Mouse (Mus musculus): ENCODE measurements around the gene Hspb7. TPM values are rescaled to one million over a fixed set of nuclear protein-coding genes. Genes with fewer than 3 reads are reported as not detected.

The Hspb7 gene
- polyA plus RNA-seq, 1 experiment from 2014 or later, result 4.8 TPM

DNA sequence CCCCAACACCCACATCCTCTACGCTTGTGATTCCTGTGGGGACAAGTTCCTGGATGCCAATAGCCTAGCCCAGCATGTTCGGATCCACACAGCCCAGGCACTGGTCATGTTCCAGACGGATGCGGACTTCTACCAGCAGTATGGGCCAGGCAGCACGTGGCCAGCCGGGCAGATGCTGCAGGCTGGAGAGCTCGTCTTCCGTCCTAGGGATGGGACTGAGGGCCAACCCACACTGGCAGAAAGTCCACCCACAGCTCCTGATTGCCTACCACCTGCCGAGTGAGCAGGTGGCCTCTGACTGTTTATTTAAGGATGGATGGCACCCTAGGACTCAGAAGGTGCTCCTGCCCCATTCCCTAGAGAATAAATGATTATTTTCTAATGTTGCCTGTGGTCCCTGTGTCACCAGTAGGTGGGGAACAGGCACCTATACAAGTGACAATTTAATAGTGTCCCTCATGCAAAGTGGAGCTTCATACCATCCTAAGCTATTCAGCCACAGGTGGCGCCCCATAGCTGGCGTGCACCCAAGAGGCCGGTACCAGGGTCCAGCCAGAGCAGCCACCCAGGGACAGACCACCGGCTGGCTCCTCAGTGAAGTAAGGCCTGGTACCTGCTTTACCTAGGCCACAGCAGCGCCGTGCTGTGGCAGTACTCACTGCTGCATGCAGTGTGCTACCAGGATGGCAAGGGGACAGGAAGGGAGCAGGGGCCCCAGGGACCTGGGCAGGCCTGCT is 46.4 kb downstream of the Hspb7 start:
- WGBS, result 82% methylated on average over 15 of the region's 15 CpGs

DNA sequence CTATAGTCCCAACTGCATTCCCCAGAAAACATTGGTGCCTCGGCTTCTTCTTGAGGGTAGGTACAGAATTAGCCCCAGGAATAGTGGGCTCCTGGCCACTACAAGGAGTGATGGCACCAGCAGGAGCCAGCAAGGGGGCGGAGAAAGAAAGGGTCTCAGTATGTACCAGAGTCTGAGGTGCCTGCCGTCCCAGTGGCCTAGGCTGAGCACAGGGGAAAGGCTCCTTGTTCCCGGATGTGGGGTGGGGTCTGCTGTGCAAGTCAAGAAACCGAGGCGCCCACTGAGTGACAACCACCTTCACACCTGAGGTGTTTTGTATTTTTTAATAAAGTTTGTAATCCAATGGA is 47.0 kb downstream of the Hspb7 start:
- 81% methylated on average over 6 of the region's 6 CpGs for WGBS
- H3K27me3 ChIP-seq, result no peaks in the 10 kb centered on the region
- ATAC-seq (ENCODE audit: borderline replicate concordance, extremely low read depth, low FRiP score, low TSS enrichment), result no peak

More for the DNA sequence above, 46.4 kb downstream of the Hspb7 start:
- Histone ChIP-seq H3K4me1 (no peaks in the 10 kb centered on the region; the same call in 1 of the 2 replicates), H3K4me3 (no peak overlapping the region), H3K9me3 (no peaks in the 10 kb centered on the region), H3K4me2 (no peak overlapping the region), H3K27ac (no peak overlapping the region), H3K27me3 (no peaks in the 10 kb centered on the region), H3K36me3 (peaks cover 93% of the 10 kb centered on the region), H3K9ac (no peak overlapping the region)
- ATAC-seq (ENCODE audit: borderline replicate concordance, extremely low read depth, low FRiP score, low TSS enrichment), result no peak

DNA sequence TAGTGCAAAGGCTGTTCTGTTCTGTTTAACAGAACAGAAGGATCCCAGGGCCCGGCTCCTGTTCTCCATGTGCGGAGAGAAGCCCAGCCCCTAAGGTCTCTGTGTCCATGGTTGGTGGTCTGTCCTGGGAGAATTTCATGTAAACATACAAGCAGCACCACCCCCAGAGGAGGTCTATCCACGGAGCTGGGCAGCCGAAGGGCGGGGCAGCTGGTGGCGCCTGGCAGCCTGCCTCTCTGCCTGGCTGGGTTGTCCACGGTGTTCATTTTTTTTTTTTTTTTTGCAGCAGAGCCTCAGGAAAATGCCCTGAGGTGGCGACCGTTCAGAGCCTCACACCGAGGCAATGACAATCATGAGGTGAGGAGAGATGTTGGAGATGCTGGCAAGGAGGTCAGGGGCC is 48.0 kb downstream of the Hspb7 start:
- WGBS, result 37% methylated on average over 10 of the region's 10 CpGs
- ATAC-seq (ENCODE audit: borderline replicate concordance, extremely low read depth, low FRiP score, low TSS enrichment), result no peak
- Histone ChIP-seq H3K4me1 (no peaks in the 10 kb centered on the region; the same call in 1 of the 2 replicates), H3K36me3 (peaks cover 97% of the 10 kb centered on the region), H3K4me3 (no peak overlapping the region), H3K9me3 (no peaks in the 10 kb centered on the region), H3K27me3 (no peaks in the 10 kb centered on the region), H3K4me2 (no peak overlapping the region), H3K27ac (no peak overlapping the region), H3K9ac (no peak overlapping the region)

More for the DNA sequence above, 47.0 kb downstream of the Hspb7 start:
- H3K27ac ChIP-seq, result no peak overlapping the region
- H3K9me3 ChIP-seq, result no peaks in the 10 kb centered on the region
- no peaks in the 10 kb centered on the region; the same call in 1 of the 2 replicates for H3K4me1 ChIP-seq
- H3K36me3 ChIP-seq, result peaks cover 93% of the 10 kb centered on the region
- H3K9ac ChIP-seq, result no peak overlapping the region
- no peak overlapping the region for H3K4me2 ChIP-seq
- H3K4me3 ChIP-seq, result no peak overlapping the region

DNA sequence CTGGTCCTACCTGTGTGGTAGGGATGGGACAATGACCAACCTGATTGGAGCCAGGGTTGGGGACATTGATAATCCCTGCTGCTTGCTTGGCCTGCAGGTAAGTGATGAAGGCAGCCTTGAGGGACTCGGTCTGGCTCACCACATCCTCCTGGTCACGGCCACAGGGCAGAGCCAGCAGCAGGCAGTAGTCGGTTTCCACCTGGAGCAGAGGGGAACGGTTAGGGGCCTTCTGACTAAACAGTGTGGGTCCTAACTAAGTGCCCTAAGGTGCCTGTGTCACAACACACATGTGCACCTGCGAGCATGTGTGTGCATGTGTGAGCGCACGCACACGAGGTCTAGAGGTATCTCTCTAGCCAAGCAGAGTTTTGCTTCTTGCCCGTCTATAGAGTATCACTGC is 48.8 kb downstream of the Hspb7 start:
- WGBS, result 84% methylated on average over 9 of the region's 9 CpGs
- ATAC-seq (ENCODE audit: borderline replicate concordance, extremely low read depth, low FRiP score, low TSS enrichment), result no peak
- peaks cover 97% of the 10 kb centered on the region for H3K36me3 ChIP-seq

DNA sequence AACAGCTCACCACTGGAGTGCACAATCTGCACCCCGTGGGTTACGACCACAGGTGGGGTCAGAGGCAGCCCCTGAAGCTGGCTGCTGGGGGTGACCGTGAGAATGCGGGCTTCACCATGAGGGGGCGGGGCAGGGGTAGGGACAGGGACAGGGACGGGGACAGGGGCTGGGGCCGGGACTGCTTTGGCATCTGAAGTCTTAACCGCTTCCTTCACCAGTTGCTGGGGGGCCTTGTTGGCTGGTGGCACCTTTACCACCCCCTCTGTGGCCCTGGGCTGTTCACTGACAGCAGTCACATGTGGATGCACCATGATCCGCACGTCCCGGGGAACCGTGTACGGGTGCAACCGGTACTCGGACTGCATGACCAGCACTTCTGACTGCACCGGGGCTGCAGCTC is 50.9 kb downstream of the Hspb7 start:
- Histone ChIP-seq H3K27me3 (no peaks in the 10 kb centered on the region), H3K4me2 (no peak overlapping the region), H3K9me3 (no peaks in the 10 kb centered on the region), H3K36me3 (peaks cover 96% of the 10 kb centered on the region), H3K4me3 (no peak overlapping the region), H3K27ac (no peak overlapping the region), H3K4me1 (no peaks in the 10 kb centered on the region; the same call in 1 of the 2 replicates), H3K9ac (no peak overlapping the region)
- ATAC-seq (ENCODE audit: borderline replicate concordance, extremely low read depth, low FRiP score, low TSS enrichment), result no peak
- WGBS, result 99% methylated on average over 16 of the region's 16 CpGs

More for the DNA sequence above, 48.8 kb downstream of the Hspb7 start:
- no peaks in the 10 kb centered on the region for H3K9me3 ChIP-seq
- H3K4me3 ChIP-seq, result no peak overlapping the region
- no peaks in the 10 kb centered on the region for H3K27me3 ChIP-seq
- no peak overlapping the region for H3K4me2 ChIP-seq
- H3K9ac ChIP-seq, result no peak overlapping the region
- H3K27ac ChIP-seq, result no peak overlapping the region
- H3K4me1 ChIP-seq, result no peaks in the 10 kb centered on the region; the same call in 1 of the 2 replicates

DNA sequence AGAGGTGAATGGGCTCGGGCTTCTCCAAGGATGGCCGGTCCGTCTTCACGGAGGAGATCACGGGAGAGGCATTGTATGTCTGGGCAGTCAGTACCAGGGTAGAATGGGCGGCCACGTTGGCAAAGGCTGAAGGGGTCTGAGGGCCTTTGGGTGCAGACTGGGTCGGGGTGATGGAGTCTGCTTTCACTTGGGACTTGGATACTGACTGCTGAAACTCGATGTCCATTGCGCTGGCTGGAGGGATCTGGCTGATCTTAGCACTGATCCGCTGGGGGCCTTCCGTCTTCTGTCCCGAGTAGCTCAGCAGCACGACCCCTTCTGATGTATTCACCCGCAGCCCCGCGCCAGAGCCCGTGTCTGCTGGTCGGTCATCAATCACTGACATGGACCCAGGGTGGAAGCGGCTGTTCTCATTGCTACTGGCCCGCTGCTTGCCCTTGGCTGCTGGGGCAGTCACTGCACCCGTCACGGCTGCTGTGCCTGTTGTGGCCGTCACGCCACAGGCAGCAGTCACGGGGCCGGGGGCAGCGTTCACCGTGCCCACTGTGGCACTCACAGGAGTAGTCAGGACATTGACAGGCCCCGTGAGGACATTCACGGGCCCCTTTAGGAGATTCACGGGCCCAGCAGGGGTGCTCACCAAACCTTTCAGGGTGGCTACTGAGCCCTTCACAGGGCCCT is 52.2 kb downstream of the Hspb7 start:
- H3K9ac ChIP-seq, result no peak overlapping the region
- H3K4me3 ChIP-seq, result no peak overlapping the region
- H3K27ac ChIP-seq, result no peak overlapping the region
- no peak overlapping the region for H3K4me2 ChIP-seq
- no peaks in the 10 kb centered on the region for H3K9me3 ChIP-seq
- H3K36me3 ChIP-seq, result peaks cover 96% of the 10 kb centered on the region
- no peaks in the 10 kb centered on the region for H3K27me3 ChIP-seq
- WGBS, result 75% methylated on average over 32 of the region's 32 CpGs
- no peak for ATAC-seq (ENCODE audit: borderline replicate concordance, extremely low read depth, low FRiP score, low TSS enrichment)
- H3K4me1 ChIP-seq, result no peaks in the 10 kb centered on the region; the same call in 1 of the 2 replicates

DNA sequence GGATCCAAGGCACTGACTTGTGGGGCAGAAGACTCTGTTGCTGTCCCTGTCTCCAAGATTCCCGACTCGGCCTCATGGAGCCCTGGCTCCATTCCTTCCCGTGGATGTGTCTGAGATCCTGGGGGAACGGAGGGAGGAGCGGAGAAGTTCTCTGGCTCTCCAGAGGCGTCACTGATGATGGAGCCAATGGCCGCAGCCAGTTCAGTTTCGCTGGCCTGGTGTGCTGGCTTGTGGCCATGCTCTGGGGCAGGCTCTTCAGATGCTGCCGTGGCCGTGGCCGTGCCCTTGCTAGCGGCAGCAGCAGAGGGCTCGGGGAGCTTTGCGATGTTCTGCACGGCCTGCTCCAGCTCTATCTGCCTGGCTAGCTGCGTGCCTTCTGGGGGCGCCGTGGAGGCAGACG is 53.9 kb downstream of the Hspb7 start:
- H3K4me2 ChIP-seq, result no peak overlapping the region
- no peaks in the 10 kb centered on the region for H3K27me3 ChIP-seq
- no peak overlapping the region for H3K9ac ChIP-seq
- 72% methylated on average over 19 of the region's 19 CpGs for WGBS
- no peaks in the 10 kb centered on the region for H3K9me3 ChIP-seq
- 0 out of 2 replicates have a peak, but pooled peaks cover 3% of the 10 kb centered on the region for H3K4me1 ChIP-seq
- no peak overlapping the region for H3K4me3 ChIP-seq
- peak; percentile 39; the same call in 1 of the 2 replicates for ATAC-seq (ENCODE audit: borderline replicate concordance, extremely low read depth, low FRiP score, low TSS enrichment)
- H3K27ac ChIP-seq, result no peak overlapping the region
- H3K36me3 ChIP-seq, result peaks cover 99% of the 10 kb centered on the region

Other genes with a start within 250 kb of the Hspb7 start
- gene Rsg1, start 206.8 kb upstream of the Hspb7 start, polyA plus RNA-seq (2015; fragmentation: Nextera tagmentation; extraction: Ambion mirVana), result 5.9 and 6.0 TPM in 2 replicates
- gene Arhgef19, start 181.3 kb upstream of the Hspb7 start, polyA plus RNA-seq (2015; fragmentation: Nextera tagmentation; extraction: Ambion mirVana), result 19.2 and 20.5 TPM in 2 replicates
- 10.8 and 11.0 TPM in 2 replicates for gene Epha2, start 119.5 kb upstream of the Hspb7 start, polyA plus RNA-seq (2015; fragmentation: Nextera tagmentation; extraction: Ambion mirVana)
- gene Fam131c, start 52.6 kb upstream of the Hspb7 start, polyA plus RNA-seq (2015; fragmentation: Nextera tagmentation; extraction: Ambion mirVana), result 3.1 and 3.6 TPM in 2 replicates
- gene Clcnka, start 22.1 kb upstream of the Hspb7 start, polyA plus RNA-seq (2015; fragmentation: Nextera tagmentation; extraction: Ambion mirVana), result 0.19 and 0.54 TPM in 2 replicates
- gene Clcnkb, start 4.8 kb upstream of the Hspb7 start, polyA plus RNA-seq (2015; fragmentation: Nextera tagmentation; extraction: Ambion mirVana), result 0.16 TPM in 1 of 2 replicates, not detected in the other
- gene Srarp, start 15.3 kb downstream of the Hspb7 start, polyA plus RNA-seq (2015; fragmentation: Nextera tagmentation; extraction: Ambion mirVana), result not detected in 2 replicates
- 33.1 and 36.4 TPM in 2 replicates for gene Zbtb17, start 23.9 kb downstream of the Hspb7 start, polyA plus RNA-seq (2015; fragmentation: Nextera tagmentation; extraction: Ambion mirVana)
- gene Spen, start 117.8 kb downstream of the Hspb7 start, polyA plus RNA-seq (2015; fragmentation: Nextera tagmentation; extraction: Ambion mirVana), result 9.1 and 10.3 TPM in 2 replicates
- 73.5 TPM in 2 replicates for gene Fblim1, start 185.3 kb downstream of the Hspb7 start, polyA plus RNA-seq (2015; fragmentation: Nextera tagmentation; extraction: Ambion mirVana)
- 0.49 and 0.58 TPM in 2 replicates for gene Tmem82, start 197.9 kb downstream of the Hspb7 start, polyA plus RNA-seq (2015; fragmentation: Nextera tagmentation; extraction: Ambion mirVana)
- gene Slc25a34, start 203.0 kb downstream of the Hspb7 start, polyA plus RNA-seq (2015; fragmentation: Nextera tagmentation; extraction: Ambion mirVana), result 0.05 and 0.09 TPM in 2 replicates
- gene Plekhm2, start 244.1 kb downstream of the Hspb7 start, polyA plus RNA-seq (2015; fragmentation: Nextera tagmentation; extraction: Ambion mirVana), result 5.5 and 6.2 TPM in 2 replicates